Mouse (Mus musculus) adrenal gland, adult 2 months (tissue): Measurements from ENCODE around the gene Caskin2. TPM values are rescaled to one million over a fixed set of nuclear protein-coding genes. Genes with fewer than 3 reads are reported as not detected.
A peak's percentile ranks its signal among the peaks of the same experiment; 100 is the strongest.

ENCODE experiments used
- DNase-seq: peaks from one replicate; pipeline ENCODE4 v3.0.0; 2021
- polyA plus RNA-seq: library from polyadenylated mRNA; depleted of rRNA; stranded (reverse); fragments of >200 nt; gene quantifications from 2 replicates; pipeline ENCODE4 v1.2.3, GENCODE M21; 2012
- total RNA-seq, 2 experiments: library from RNA; stranded (reverse); gene quantifications; 2 replicates each; pipeline ENCODE4 v1.2.3; 2021

Caskin2 gene
- total and polyA plus RNA-seq, 3 experiments: 53.7 to 114 (median 64.2) TPM

DNA sequence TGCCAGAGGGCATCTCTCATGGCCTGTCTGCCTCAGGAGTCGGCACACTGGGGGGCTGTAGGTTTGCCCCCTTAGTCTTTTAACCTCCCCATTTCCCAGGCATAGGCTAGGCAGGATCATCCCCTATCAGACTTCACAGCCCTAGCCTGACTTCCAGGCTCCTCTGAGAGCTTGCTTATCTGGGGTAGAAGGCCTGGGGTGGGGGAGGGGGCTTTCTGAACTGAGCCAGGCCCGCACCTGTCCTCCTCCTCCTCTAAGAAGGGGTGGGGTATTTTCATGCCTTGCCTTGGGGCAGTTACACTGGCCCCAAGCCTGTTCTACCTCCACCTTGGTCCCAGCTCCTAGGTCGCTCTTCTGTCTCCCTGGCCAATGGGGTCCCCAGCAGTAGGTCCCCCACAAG, 18.1 kb upstream of the Caskin2 start:
- no peak for DNase-seq

DNA sequence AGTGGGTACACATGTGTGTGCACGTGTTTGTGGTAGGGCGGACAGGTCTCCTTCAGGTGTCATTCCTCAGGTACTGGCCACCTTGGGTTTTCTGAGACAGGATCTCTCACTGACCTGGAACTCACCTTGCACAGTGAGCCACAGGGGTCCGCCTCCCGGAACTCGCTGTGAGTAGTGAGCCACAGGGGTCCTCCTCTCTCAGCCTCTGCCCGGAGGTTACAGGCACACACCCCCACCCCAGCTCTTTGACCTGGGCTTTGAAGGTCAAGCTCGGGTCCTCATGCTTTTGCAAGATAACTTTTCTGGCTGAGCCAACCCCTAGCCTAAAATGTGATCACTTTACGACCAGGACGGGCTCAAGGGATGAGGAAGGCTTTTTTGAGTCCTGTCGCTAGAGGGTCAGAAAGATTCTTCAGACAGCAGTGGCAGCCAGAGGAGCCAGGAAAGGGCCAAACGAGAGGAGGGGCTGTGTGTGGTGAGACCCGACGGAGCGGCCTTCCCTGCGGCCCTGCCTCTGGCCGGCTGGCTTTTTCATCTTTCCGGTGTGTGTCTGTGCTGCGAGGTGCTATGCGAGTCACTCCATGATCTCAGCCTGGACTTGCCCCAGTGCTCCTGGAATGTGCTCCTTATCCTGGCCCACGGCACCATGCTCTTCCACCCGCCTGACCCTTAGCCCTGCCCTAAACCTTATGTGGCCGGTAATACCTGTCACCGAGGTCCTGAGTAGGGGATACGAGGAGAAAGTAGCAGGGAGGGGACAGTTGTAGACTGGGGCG, 17.3 kb upstream of the Caskin2 start:
- no peak for DNase-seq

- DNase-seq: no peak
These were observed 15.6 kb upstream of the Caskin2 start for GRCm38 (mm10) chr11:115829036-115829435.

GRCm38 (mm10) chr11:115827624-115828023, 14.2 kb upstream of the Caskin2 start:
- no peak for DNase-seq

GRCm38 (mm10) chr11:115826487-115826886, 13.0 kb upstream of the Caskin2 start:
- no peak for DNase-seq

- no peak for DNase-seq
These were observed 11.4 kb upstream of the Caskin2 start for GRCm38 (mm10) chr11:115824813-115825212.

DNA sequence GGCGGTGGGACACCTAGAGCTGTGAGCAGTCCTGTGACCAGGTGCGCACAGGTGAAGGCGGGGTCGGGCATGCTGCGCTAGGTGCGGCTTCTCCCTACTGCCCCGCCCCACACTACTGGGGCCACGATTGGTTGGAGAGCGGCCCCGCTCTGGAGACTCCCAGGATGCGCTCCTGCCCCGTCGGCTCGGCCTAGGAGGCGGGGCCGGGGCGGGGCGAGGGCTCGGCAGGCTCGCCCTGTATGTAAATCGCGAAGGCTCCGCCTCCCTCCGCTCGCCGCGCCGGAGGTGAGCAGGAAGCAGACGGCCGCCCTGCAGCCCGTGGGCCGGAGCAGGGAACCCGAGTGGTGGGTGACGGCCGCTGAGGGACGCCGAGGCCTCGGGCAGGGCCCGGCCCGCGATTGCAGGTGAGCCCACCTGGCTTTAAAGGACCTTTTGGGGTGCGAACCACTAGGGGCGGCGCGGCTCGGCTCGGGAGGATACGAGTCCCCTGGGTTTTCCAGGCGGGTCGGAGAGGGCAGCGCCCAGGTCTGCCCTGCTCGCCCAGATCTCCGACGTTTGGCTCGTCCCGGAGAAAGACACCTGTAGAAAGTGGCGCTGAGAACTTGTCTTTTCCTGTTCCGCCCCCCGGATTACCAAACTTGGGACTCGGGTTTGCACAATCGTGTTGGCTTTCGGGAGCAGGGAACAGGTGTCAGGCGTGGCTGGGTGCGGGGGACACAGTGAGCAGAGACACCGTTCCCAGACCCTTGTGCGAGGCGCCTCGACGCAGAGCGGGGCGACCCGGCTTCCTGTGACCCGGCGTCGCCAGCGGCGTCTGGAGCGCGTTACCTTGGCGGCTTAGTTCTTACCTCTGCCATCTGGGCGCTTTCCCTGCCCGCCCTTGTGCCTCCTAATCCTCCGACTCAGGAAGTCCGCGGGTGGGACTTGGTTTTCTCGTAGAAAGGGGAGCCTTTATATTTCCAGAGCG, 10.6 kb upstream of the Caskin2 start, which contains the start of gene Llgl2:
Gene Llgl2, plus strand, starts transcription at position 276 of the 967 bp plus-strand sequence.
- peak; percentile 95 for DNase-seq

- no peak for DNase-seq
These were observed 7.6 kb upstream of the Caskin2 start for GRCm38 (mm10) chr11:115821001-115821400.

DNA sequence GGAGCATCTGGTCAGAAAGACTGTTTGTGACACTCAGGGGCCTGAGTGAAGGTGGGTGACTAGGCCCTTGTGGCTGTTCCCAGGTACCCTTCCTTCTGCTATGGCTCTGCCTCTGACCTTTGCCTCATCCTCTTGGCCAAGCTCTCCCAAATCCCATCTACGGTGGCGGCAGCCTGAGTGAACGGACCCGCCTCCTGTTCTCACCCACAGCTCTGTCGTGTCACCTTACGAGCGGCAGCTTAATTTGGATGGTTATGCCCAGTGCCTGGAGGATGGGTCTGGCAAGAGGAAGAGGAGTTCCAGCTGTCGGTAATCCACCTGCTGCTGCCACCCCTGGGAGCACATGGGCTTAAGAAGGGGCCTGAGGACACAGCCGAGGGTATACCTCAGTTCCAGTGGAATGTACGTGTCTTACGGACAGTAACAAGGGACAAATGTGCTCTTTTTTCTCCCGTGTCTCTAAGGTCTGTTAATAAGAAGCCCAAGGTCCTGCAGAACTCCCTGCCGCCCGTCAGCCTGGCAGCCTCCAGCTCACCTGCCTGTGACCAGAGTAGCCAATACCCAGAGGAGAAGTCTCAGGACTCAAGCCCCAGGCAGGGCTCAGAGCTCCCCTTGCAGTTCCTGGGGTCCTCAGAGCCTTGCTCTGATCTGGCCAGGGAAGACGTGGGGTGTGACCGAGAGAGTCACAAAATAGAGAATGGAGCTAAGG, 6.6 kb upstream of the Caskin2 start:
- DNase-seq: no peak

- no peak for DNase-seq
These were observed 3.9 kb upstream of the Caskin2 start for GRCm38 (mm10) chr11:115817331-115817730.

- peak; percentile 94 for DNase-seq
These were observed 1.4 kb upstream of the Caskin2 start, which contains the start of gene Tsen54 for GRCm38 (mm10) chr11:115814605-115815450. Gene Tsen54, plus strand, starts transcription at chr11:115814724.

DNA sequence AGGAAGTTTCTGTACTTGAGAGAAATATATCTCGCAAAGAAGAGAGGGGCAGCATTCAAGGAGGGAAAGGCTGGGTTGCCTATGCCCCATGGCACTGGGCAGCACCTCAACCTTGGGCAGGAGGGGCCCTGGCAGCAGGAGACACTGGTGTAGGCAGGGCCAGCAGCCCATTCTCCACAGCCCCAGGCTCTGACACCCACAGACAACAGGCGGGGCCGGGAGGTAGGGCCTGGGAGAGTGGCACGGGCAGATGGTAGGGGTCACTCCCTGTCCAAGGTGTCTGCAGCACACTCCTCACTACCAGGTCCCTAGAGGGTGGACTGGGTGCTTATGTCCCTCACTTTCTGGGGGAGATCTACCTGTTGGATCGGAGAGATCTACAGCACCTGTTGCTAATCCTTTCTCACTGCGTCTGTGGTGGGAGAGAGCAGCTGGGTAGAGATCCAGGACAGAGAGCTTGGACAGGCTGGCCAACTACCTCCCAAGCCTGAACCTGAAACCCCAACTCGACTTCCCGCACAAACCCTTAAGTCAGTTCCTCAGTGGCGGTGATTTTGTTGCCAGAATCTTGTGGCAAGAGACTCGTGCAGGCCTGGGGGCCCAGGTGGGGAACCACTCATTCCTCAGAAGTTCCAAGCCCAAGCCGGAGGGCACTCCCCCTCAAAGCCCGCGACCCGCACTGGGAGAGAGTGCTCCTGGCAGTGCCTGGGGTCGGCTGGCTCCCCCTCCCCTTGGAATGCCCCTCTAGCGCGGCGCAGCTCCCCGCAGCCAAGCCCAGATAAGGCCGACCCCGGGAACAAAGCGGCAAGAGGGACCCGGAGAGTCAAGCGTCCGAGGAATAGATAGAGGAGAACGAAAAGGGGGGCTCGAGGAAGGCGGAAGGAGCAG, 662 bp downstream of the Caskin2 start:
- DNase-seq: peak; percentile 79

DNA sequence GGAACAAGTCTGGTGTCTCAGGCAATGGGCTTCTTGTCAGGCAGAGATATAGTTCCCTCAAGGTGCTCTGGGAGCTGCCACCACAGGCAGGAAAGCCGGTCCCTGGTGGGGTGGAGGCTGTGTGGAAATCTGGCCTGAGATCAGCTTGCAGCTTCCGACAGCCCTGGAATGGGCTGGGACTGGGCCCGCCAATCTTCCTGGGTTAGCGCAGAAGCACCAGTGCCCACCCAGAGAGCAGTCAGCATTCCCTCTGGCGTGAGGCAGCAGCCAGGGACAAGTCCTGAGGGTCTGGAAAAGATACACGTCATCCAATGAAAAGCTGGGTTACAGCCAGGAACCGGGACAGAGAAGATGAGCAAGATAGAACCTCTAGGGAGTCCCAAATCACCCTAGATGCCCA, 1.3 kb downstream of the Caskin2 start:
- DNase-seq: peak; percentile 82

- DNase-seq: no peak
These were observed 1.9 kb downstream of the Caskin2 start for GRCm38 (mm10) chr11:115811381-115812093.

- peak; percentile 89 for DNase-seq
These were observed 3.1 kb downstream of the Caskin2 start for GRCm38 (mm10) chr11:115810377-115810776.

DNA sequence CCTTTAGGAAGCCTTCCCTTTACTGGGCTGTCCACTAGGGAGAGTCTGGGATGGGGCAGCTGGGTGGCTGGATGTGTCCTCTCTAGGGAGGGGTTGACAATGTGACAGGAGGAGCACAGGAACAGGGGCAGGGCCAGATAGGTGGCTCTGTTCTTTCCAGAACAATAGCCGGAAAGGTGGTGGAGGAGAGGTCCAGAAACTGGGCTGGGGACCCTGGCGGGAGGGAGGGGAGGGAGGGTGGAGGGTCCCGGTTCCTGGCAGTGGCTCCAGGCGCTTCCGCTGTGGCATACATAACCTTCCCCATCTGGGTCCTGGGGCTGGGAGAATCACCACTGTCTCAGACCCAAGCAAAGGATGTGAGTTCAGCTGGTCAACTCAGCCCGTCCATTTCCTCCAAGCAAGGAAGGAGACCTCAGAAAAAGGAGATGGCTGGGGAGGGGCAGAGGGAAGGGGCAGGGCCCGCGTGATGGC, 4.1 kb downstream of the Caskin2 start:
- peak; percentile 75 for DNase-seq

GRCm38 (mm10) chr11:115808696-115809310, 4.6 kb downstream of the Caskin2 start:
- peak; percentile 46 for DNase-seq

DNA sequence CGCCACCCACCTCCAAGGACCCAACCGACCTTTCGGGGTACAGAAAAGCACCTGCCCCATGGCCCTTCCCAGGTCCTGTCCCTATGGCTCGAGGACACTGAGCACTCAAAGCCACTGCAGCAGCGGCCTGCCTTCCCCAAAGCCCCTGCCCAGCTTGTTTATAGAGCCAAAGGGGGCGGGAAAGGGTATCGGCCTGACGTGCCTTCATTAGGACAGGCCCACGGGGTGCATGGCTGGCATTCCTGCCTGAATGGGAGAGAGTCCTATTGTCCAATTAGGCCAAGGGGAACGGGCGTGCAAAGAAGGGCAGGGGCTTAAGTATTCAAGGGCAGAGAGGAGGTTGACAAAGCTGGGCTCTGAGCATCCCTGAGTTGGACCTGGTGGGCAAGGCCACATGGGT, 5.5 kb downstream of the Caskin2 start:
- no peak for DNase-seq

- DNase-seq: no peak
These were observed 6.1 kb downstream of the Caskin2 start for GRCm38 (mm10) chr11:115807306-115807705.
